Mouse (Mus musculus): ENCODE results near the gene Bmf.

DNA sequence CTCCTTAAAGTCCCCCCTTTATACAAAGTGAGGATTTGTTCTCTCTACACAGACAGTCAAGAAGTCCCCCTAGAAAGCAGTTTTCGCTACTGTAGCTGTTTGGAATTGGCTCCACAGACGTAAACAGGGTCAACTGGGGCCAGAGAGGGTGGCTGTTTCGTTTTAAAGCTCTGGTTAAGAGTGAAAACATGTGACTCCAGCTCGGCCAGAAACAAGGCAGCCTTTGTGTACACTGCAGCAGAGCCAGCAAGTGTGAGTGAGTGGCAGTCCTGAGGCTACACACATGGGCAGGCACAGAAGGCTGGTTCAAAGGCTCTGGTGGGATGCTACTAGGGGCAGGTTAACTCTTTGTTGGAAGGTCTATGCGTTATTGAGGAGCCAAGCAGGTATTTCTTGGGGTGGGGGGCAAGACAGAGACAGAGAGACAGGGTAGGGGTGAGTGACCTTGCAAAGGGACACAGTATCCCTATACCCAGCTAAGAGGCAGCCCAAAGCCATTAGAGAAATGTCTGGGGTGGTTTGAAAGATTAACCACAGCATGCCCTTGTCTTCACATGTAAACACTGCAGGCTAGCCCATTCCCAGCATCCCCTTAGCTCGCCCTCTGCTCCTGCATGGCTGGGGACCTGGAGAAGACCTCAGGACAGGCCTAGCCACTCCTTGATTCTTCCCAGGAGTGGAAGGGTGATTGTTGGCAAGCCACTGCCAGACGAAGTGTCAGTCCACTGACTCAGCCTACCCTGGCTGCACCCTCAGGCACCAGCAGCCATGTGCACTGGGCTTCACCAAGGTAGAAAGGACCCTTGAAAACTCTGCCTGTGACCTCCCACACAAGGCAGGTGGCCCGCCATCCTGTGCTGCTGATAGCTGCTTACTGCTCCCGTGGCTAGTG is 29.2 kb downstream of the Bmf start:
- TF ChIP-seq CTCF (IDR thresholded peaks at IDR 0.05; ENCODE audit: low read depth, low read length), result no peak
- TF ChIP-seq POLR2A (IDR thresholded peaks at IDR 0.05; ENCODE audit: extremely low read depth, insufficient read depth, low read length), result no peak
